In the genomic region with DNA sequence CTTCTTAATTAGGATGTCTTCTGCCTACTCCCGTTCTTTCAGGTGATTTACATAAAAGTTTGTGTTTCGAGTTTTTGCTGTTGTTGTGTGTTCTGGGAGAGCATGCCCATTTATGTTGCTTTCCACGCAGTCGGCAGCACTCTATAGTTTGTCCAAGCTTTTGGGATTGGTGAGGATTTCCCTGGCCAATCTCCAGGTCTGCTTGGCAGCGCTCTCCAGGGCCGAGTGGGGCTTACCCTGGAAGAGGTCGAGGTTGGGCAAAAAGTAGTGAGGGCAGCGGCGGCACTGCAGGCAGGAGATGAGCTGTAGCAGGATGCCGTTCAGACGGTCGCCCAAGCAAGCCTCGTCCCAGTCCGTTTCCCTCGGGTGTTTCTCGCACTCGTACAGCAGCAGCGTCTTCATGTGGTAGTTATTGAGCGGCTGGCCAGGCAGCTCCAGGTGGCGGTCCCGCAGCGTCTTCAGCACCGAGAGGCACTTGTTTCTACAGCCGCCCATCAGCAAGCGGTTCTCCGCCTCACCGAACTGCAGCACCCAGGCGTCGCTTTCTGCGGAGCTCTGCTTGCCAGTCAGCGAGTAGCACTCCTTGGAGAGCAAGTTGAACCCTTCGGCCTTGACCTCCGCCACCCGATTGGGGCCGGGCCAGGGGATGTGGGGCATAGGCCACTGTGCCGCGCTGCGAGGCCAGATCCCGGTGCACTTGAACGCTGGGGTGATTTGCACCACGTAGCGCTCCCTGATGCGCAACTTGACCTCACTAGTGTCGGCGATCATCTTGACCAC, we compare ENCODE assay signal across 8 mouse cellular contexts. TPM values are rescaled to one million over a fixed set of nuclear protein-coding genes. Genes with fewer than 3 reads are reported as not detected.
DNase-seq lines count a peak whose midpoint lies in the region; ATAC-seq and TF ChIP-seq lines count a peak whose summit lies in the region.

No protein-coding gene starts in this region.

- peak; percentile 26 for DNase-seq in T-cell, adult 2 months (ENCODE audit: low spot score)
- DNase-seq in cerebellum, adult 9-10 months, result peak; percentile 64
- peak; percentile 19 to 22 for DNase-seq in frontal cortex, postnatal 14 days (ENCODE audit: low spot score in 2 of 2)
- DNase-seq in left cerebral cortex, adult 2 months (ENCODE audit: extremely low spot score in 1 of 2, low spot score in 2 of 2), result peak in 1 of 2 experiments; percentile 46
- DNase-seq in lung, postnatal 4 days, result peak; percentile 46 to 49
- DNase-seq in right cerebral cortex, postnatal 14 days, result peak; percentile 26
- no peak for DNase-seq in c-Kit-positive CD71-positive TER-119-positive erythroid progenitor cells, embryonic 14.5 days (ENCODE audit: low spot score)

- H3K36me3 ChIP-seq in hindbrain, embryonic 12.5 days, result no peaks in the 10 kb centered on the region

- peak overlapping the region; percentile 62 for H3K4me3 ChIP-seq in hindbrain, embryonic 12.5 days
- peak overlapping the region; percentile 39 for H3K4me3 ChIP-seq in left cerebral cortex, adult 2 months

- intact Hi-C loops in left cerebral cortex, adult 2 months (cut with DNase I), result loop anchor here (10.0 kb wide), 1 partner anchor 208 kb away; no protein-coding TSS in a partner anchor

- peak overlapping the region; percentile 67 for H3K4me2 ChIP-seq in hindbrain, embryonic 12.5 days (replicated peaks)

- TF ChIP-seq CTCF in left cerebral cortex, adult 2 months (IDR thresholded peaks at IDR 0.05), result no peak; the same call in 1 of the 2 replicates

- H3K4me1 ChIP-seq in hindbrain, embryonic 12.5 days, result peaks cover 22% of the 10 kb centered on the region

- H3K9ac ChIP-seq in hindbrain, embryonic 12.5 days, result peak overlapping the region; percentile 89

- H3K27ac ChIP-seq in hindbrain, embryonic 12.5 days, result peak overlapping the region; percentile 97
- H3K27ac ChIP-seq in left cerebral cortex, adult 2 months, result no peak overlapping the region

- H3K27me3 ChIP-seq in hindbrain, embryonic 12.5 days, result peaks cover 7% of the 10 kb centered on the region

- WGBS in hindbrain, embryonic 12.5 days, result under 1% methylated on average over 45 of the region's 45 CpGs

- no peaks in the 10 kb centered on the region for H3K9me3 ChIP-seq in hindbrain, embryonic 12.5 days (replicated peaks)

- ATAC-seq in hindbrain, embryonic 12.5 days (ENCODE audit: low FRiP score), result peak; percentile 14

RNA-seq across cellular contexts. Expression of a gene that starts 1.8 kb away (rescaled TPM):
- polyA plus RNA-seq in hindbrain, embryonic 12.5 days (2016; fragmentation: Nextera tagmentation; extraction: Ambion mirVana), result 222 and 302 TPM in 2 replicates
- under 1 TPM; 0.25 to 0.26 TPM for total RNA-seq in left cerebral cortex, adult 2 months (2021)
